Comparison of ENCODE assay signal across 10 mouse cellular contexts in the genomic region with DNA sequence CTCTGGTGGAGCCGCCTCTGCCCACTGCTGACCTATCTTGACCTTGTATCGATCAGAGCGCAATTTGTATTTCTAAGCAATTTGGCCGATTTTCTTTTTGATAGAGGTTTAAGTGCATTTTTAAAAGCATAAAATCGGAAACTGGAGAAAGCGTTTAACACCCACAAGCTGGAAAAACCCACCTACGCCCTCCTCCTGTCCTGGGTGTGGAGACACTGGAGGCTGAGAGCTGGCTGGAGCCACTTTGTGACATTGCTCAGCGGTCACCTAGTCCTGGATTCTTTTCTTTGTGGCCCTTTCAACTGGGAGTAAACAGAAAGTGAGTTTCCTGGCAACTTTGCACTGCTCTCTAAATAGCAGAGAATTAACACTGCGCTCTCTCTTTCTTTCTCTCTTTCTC.
DNase-seq lines count a peak whose midpoint lies in the region; ATAC-seq lines count a peak whose summit lies in the region.
"Had no signal": no experiment of that assay in that cellular context is flagged by ENCODE, and none has a peak within 500 bp of the region (broad histone marks: within the 10 kb centered on the region; RNA-seq: fewer than 3 reads in every experiment).

No protein-coding gene starts in this region.

- no peak overlapping the region for H3K27ac ChIP-seq in brown adipose tissue, adult 24 weeks (replicated peaks; ENCODE audit: low read depth, low read length)
- no peak overlapping the region for H3K27ac ChIP-seq in heart, embryonic 15.5 days
- H3K27ac ChIP-seq in lung, embryonic 15.5 days: no peak overlapping the region
- H3K27ac ChIP-seq: hindbrain, embryonic 15.5 days had no signal

- H3K27me3 ChIP-seq in heart, embryonic 15.5 days: peaks cover 50% of the 10 kb centered on the region
- peaks cover 59% of the 10 kb centered on the region for H3K27me3 ChIP-seq in lung, embryonic 15.5 days

- H3K4me3 ChIP-seq in brown adipose tissue, adult 24 weeks (ENCODE audit: insufficient read depth, low read depth, low read length): peak overlapping the region; percentile 38
- H3K4me3 ChIP-seq in heart, embryonic 15.5 days: peak overlapping the region; percentile 33
- H3K4me3 ChIP-seq in lung, embryonic 15.5 days: peak overlapping the region; percentile 29; the same call in 1 of the 2 replicates

- 8% methylated on average over 9 of the region's 9 CpGs for WGBS in heart, embryonic 15.5 days
- 3% methylated on average over 9 of the region's 9 CpGs for WGBS in lung, embryonic 15.5 days

- no peak for ATAC-seq in heart, embryonic 15.5 days (replicated peaks; ENCODE audit: insufficient number of reproducible peaks, insufficient read depth, low FRiP score, low read depth)
- ATAC-seq in lung, embryonic 15.5 days (ENCODE audit: borderline replicate concordance, extremely low read depth, low FRiP score, low TSS enrichment): no peak

- no peaks in the 10 kb centered on the region for H3K36me3 ChIP-seq in heart, embryonic 15.5 days
- no peaks in the 10 kb centered on the region for H3K36me3 ChIP-seq in lung, embryonic 15.5 days
- H3K36me3 ChIP-seq: hindbrain, embryonic 15.5 days had no signal

- peak; percentile 27 for DNase-seq in kidney, adult 18-20 months
- DNase-seq in kidney, postnatal 25 days: no peak
- no peak for DNase-seq in natural killer cell, adult 2 months (ENCODE audit: low spot score in 2 of 2)
- no peak for DNase-seq in right cerebral cortex, adult 2 months (ENCODE audit: low spot score in 2 of 2)
- no peak for DNase-seq in cerebellum, adult 11-12 months
- DNase-seq: right cerebral cortex, postnatal 25 days had no signal

- no peak overlapping the region for H3K9ac ChIP-seq in heart, embryonic 15.5 days
- no peak overlapping the region for H3K9ac ChIP-seq in lung, embryonic 15.5 days
- H3K9ac ChIP-seq: hindbrain, embryonic 15.5 days had no signal

- H3K4me1 ChIP-seq in brown adipose tissue, adult 24 weeks (ENCODE audit: control insufficient read depth, insufficient read depth, insufficient read length, low read length): peaks cover 2% of the 10 kb centered on the region; the same call in 1 of the 2 replicates
- peaks cover 46% of the 10 kb centered on the region for H3K4me1 ChIP-seq in heart, embryonic 15.5 days (replicated peaks)
- peaks cover 44% of the 10 kb centered on the region for H3K4me1 ChIP-seq in lung, embryonic 15.5 days

- H3K9me3 ChIP-seq in heart, embryonic 15.5 days (replicated peaks): no peaks in the 10 kb centered on the region
- no peaks in the 10 kb centered on the region for H3K9me3 ChIP-seq in lung, embryonic 15.5 days
- H3K9me3 ChIP-seq: hindbrain, embryonic 15.5 days had no signal

- peak overlapping the region; percentile 53 for H3K4me2 ChIP-seq in heart, embryonic 15.5 days
- H3K4me2 ChIP-seq in lung, embryonic 15.5 days: peak overlapping the region; percentile 56
